Mouse (Mus musculus) T-helper 1 cell (primary cell): ENCODE measurements around the gene Pafah1b2.

Experiments used
- in situ Hi-C: fragments of 300-600 bp; cut with MboI, MseI; formaldehyde crosslinking; loops from one replicate; pipeline ENCODE4 v1.15.1; 2025; ENCODE audit warnings: high pct_unique_total_duplicates

The Pafah1b2 gene

DNA sequence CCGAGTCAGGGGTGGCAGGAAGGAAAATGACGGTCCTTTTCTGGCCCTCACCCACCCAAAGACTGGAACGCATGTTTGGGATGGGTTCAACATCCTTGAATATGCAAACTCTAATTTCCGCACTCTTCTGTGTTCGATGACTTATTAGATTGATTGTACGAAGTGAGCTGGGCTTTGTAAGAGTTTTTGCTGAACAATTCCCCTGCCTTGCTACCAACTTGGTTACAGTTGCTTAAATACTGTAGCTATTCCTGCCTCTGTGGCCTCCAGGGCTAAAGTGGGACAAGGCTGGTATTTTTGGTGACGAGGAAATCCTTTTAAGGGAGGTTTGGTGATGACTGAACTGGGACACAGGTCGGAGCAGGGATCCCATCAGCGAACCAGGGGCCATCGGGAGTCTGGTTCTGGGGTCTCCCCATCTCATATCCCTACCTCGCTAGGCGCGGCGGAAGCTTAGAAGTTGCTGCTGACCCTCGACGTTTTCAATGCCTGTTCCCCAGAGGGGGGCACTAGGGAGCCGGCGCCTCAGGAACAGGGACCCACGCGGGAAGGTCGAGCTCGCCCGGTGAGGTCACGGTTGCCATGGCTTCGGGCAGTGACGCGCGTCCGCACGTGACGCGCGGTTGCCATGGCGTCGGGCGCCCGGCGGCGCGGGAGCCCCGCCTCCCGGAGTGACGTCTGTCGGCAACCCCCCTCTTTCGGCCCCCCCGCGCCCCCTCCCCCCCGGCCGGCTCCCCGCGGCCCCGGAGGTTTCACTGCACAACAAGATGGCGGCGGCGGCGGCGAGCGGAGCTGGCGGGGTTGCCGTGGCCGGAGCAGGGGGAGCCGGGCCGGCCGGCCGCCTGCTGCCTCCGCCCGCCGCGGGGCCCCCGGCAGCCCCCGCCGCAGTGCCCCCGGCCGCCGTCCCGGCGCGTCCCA lies at the start of gene Pafah1b2, which contains the start of gene Sik3:
Pafah1b2 (minus strand) TSS at position 600 of the 918 bp plus-strand sequence.
Sik3 (plus strand) TSS at position 730 of the 918 bp plus-strand sequence.
- in situ Hi-C loops, result no loop called here

DNA sequence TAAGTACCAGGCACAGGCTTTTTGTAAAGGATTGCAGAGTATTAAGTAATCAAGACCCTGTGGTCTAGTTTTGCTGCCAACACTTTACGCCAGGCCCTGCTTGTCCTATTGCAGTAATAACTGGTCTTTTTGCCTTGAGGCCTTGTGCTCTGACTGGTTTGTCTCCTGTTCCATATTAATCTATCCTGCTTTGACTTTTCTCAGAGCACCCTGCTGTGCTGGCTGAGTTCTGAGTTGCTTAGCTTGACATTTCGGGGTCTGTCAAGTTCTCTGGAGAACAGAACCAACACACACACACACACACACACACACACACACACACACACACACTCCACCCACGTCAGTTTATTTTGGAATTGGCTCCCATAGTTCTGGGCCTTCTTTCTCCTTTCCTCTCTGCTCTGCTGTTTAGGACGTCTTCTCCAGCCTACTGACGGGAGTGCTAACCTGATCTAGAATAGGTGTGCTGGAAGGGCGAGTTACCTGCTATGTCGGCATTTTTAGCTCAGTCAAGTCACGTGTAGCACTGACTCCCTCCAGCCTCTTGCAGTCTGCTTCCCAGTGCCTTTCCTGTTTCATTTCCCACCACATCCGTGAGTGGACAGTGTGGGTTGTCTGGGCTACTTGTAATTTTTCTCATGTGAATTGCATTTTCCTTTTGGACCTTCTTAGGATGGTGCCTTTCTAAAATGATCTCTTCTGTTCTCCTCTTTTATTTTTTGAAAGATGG lies 49.4 kb upstream of the Pafah1b2 start:
- in situ Hi-C loops, result loop anchor here (25.0 kb wide), 1 partner anchor 775 kb away; no protein-coding TSS in a partner anchor

DNA sequence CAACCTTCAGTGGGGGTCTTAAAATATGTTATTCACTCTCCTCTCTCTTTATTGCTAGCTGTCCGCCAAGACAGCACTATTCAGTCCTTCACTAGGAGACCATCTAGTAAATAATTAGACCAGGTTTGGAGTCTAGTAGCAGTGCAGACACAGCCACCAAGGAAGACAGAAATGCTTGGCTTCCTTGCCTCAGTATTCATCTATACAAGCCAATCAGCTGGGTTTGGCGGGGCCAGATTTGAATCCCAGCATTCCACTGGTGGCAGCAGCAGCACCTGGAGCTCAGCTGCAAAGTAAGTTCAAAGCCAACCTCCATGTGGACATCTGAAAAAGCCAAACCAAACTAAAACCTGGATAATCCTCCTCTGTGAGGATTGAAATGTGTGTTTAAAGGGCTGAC lies 47.8 kb upstream of the Pafah1b2 start:
- in situ Hi-C loops, result loop anchor here (25.0 kb wide), 1 partner anchor 773 kb away; no protein-coding TSS in a partner anchor

DNA sequence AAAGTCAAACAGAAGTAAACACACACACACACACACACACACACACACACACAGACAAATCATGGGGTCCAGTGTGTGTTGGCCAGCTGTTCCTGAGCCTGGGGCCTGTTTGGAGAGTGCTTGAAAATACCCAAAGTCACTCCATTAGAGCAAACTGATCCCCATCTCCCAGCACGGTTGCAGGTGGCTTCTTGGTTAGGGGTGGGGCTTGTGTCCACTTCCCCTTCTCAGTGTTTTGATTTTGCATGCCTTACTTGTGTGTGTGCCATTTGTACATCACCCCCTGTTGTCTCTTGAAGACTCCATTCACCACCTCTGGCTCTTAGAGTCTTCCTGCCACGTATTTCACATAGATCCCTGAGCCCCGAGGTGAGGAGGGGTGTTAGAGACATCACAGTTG lies 45.6 kb upstream of the Pafah1b2 start:
- in situ Hi-C loops, result loop anchor here (25.0 kb wide), 1 partner anchor 771 kb away; no protein-coding TSS in a partner anchor

DNA sequence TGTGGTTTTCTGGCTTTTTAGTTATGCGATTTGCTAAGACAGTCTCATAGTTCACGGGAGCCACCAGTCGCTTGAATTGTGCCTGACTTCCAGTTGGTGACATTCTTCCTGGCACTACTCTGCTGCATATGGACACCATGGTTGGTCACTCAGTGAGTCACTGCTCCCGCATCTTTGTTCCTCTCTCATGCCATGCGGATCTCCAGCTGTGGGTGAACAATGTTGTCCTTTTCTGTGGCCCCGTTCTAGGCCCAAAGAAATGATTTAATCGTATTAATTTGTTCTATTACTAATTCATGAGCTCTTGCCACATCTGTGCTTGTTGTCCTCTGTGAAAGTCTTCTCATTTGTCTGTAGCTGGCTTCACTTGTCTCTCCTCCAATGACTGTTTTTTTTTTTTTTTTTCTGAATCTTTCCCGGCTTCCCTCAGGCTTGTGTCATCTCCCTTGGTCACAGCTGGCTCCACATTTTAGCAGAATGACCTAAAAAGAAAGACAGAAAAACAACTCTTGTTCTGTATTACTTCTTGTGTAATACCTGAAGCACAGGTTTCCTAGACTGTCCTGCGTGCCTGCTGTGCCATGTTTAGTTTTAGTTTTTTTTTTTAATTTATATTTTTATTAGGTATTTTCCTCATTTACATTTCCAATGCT lies 40.6 kb upstream of the Pafah1b2 start:
- in situ Hi-C loops, result loop anchor here (25.0 kb wide), 1 partner anchor 766 kb away; no protein-coding TSS in a partner anchor

DNA sequence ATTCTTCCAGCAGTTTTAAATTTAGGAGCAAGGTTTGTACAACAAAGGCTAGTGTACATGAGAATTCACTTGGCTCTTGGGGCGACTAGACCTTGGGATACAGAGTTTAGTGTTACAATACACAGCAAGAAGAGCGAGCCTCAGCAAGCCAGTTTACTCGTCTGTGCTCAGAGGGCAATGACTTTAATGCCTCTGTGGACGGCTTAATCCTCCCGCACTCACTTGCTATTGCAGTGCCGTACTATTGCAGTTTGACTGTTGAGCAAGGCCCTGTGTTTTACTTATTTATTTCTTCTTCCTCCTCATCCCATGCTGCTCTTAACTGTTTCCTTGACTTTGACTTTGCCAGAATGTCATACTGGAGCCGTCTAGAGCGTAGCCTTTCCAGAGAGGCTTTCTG lies 37.7 kb upstream of the Pafah1b2 start:
- in situ Hi-C loops, result loop anchor here (25.0 kb wide), 1 partner anchor 763 kb away; no protein-coding TSS in a partner anchor

DNA sequence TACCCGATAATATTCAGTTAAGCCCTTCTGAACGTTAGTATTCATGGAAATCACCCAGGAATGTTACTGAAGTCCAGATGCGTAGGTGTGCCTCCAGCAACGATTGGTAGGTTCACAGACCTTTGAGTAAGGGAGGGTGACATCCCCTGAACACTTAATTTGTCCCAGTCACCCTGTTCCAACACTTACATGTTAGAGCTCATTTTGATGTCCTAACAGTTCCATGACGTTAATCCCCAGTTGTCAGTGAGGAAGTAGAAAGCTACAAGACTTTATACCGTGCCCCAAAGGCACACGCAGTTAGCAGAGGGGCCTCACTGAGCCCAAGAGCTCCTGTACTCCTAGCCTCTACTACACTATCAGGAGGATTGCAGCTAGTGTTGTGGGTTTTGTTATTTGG lies 37.0 kb upstream of the Pafah1b2 start:
- in situ Hi-C loops, result no loop called here

DNA sequence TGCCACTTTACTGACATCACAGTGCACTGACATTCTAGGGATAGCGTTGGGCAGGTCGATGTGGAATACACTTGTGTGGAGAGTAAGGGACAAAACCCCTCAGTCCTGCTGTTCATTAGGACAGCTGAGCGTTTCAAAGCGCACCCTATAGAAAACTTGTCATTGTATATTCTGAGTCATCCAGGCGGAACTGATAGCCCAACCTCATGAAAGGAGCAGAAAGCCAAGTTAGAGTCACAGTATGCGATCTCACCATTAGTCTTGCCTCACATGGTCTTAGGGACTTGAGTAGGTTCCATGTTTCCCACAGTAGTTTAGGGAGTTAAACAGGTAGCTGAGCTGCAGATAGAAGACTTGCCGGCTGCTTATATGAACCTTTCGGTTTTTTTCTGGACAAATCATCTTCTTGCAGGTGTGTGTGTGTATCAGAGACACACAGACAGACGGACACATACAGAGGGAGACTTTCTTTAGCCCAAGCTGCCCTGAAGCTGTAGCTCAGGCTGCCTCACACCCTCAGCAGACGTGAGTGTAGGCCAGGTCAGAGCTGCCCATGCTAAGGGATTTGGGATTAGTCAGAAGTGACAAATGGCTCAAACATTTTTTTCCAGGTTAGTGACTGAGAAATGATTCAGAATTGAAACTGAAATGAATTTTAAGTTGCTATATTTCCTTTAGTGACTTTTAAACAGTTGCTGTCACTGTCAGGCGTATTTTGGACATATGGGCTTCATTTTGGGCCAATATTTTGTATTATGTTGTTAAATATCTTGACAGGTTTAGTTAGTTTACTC lies 34.4 kb upstream of the Pafah1b2 start:
- in situ Hi-C loops, result no loop called here

DNA sequence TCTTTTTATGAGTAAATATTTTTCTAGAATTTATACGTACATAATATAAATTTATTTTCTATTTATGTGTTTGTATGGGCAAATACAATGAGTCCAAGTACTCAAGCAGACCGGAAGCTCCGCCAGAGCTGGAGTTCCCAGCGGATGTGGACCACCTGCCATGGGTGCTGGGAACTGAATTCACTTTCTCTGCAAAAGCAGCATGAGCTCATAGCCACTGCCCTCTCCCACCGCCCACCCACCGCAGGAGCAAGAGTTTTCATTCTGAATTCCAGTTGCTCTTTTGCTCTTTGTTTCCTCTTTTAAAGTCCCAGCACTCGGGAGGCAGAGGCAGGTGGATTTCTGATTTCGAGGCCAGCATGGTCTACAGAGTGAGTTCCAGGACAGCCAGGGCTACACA lies 31.1 kb upstream of the Pafah1b2 start:
- in situ Hi-C loops, result no loop called here

DNA sequence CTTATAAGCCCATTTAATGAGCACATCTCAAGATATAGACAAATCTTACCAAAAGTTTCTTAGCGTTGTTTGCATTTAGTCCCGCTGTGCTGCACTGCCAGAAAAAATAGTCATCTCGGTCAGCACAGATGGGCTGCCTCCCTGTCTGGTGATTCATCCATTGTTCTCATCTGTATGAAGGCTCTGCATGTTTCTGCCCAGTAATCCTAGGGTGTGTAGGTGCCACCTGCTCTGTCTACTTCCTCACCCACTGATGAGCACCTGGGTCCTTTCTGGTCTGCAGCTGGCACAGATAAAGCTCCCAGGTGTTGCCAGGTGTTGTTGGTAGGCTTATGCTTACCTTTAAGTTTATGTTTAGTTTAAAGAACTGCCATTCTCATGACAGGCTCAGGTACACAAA lies 29.9 kb upstream of the Pafah1b2 start:
- in situ Hi-C loops, result no loop called here

DNA sequence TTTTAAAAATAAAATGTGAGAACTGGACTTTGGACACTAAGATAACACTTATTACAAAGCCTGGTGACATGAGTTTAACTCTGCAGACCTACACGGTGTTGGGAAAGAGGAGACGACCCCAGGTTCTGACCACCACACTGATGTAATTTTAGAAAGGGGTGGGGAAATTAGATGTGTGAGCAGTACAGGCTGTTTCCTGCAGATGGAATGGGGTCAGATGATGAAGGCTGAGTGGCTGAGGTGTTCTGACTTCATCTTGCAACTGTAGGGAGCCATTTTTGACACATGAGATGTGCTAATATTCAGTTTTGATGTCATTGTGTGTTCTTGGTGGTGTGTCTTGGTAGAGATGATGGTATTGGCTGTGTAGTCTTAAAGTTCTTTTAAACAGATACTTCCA lies 28.7 kb upstream of the Pafah1b2 start:
- in situ Hi-C loops, result no loop called here

DNA sequence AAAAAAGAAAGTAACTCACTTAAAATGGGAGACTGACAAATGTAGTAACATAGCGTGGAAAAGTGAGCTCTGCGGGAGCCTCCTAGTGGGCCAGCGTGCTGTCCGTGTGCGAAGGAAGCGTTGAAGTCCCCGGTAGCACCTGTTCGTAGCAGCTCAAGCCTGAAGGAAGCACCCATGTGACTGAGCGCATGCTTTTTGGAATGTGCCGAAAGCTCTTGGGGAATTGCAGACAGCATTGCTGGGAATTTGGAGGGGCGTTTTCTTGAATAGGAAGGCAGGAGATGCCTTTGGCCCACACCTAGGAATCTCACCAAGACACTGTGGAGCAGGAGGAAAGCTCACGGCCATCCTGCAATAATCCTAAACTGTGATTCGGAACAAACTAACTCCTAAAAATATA lies 26.3 kb upstream of the Pafah1b2 start:
- in situ Hi-C loops, result no loop called here

DNA sequence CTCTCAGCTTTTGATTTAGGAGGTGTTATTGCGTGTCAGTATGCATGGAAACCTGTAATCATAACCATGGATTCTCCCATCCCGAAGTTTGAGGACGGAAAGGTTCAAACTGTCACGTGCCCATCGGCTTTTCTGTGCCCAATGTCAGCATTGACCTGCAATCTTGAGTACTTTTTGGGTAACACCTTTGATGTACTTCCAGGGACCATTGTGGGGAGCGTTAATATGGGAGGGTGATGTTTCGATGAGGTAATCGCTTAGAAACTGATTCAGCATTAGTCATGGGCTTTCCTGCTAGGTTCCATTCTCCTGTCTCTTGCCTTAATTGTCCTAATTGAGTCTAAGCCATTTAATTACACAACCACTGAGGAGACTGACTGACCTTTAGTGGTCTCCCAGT lies 24.4 kb upstream of the Pafah1b2 start:
- in situ Hi-C loops, result no loop called here

DNA sequence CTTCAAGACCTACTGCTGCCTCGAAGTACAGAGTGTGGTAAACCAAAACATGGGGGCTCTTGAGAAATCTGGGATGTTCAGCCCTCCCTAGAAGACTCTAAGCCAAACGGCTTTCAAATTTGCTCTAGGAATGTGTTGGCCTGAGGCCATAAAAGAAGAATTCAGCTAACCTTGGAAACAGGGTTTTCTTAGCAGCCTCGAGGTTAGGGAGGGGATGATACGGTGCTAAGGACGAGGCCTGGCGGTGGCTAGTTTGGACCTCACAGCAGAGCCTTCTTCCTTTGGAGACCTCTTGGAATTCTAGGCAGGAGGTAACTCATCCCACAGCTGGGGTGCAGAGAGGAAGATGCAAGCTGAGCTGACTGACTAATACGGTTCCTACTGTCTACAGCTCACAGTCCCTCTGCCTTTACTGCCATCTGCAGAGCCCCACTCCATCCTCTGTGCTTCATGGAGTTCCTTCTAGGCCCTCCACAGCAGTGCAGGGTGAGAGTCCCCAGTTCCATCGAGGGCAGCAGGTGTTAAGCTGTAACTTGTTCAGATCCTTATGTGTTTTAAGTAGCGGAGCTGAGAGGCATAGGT lies 22.9 kb upstream of the Pafah1b2 start:
- in situ Hi-C loops, result no loop called here

DNA sequence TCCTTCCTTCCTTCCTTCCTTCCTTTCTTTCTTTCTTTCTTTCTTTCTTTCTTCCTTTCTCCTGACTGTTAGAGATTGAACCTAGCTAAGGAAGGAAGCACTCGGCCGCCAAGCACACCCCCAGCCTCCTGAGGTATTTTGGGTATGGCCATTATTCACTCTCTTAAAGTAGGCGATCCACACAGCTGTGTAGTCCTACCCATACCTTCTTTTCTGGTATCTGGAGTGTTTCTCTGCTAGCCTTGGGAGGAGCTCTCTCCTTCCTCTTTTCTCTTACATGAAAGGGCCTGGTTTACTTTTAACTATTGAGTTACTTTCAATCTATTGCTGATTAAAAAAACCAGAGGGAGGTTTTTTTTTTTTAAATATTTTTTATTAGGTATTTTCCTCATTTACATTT lies 21.4 kb upstream of the Pafah1b2 start:
- in situ Hi-C loops, result no loop called here

DNA sequence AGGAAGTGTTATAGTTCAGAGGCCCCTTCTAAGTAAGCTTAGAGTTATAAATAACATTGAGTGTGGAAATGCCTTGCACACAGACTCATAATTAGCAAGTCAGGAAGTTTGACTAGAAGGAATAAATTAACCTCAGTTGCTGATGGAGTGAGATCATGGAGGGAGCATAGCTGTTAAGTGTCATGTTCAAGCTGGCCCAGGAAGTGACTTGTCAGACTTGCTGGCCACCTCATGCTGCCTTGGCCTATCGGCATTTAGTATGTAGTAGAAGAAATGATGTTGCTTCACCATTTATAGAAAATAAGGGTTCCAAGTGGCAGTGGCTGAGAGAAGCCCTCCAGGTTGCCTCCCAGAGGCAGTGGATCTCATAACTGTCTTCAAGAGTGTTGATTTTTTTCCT lies 20.6 kb upstream of the Pafah1b2 start:
- in situ Hi-C loops, result no loop called here

DNA sequence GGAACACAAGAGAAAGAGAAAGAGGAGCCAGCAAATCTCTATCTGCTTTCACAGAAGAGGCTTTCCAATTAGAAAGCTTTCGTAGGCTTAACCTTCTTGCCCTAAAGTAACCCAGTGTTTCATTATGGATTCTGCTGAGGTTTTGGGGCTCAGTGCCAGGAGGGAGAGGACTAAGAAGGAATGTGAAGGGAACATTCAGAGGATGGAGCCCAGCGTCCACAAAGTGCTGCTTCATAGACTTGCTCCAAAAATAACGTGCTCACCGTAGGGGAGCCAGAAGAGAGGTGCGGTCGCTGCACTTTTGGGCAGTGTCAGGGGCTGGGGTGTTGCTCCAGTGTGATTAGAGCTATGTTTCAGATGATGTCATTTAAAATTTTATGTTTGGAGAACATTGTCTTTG lies 19.7 kb upstream of the Pafah1b2 start:
- in situ Hi-C loops, result no loop called here

DNA sequence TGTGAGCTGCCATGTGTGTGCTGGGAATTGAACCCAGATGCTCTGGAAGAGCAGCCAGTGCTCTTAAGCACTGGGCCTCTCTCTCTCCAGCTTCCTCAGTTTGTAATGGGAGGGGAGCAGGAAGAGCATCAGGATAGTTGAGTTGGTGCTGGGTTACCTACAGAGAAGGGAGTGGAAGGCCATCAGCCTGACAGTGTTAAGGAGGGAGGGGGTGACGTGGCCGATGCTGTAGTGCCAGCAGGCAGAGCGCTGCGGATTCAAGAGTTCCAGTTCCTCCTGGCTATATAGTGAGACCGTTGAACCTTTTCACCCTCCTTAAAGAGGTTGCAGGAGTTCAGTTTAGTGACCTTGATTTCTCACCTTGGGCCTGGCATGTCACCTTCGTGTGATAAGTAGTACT lies 18.5 kb upstream of the Pafah1b2 start:
- in situ Hi-C loops, result no loop called here

DNA sequence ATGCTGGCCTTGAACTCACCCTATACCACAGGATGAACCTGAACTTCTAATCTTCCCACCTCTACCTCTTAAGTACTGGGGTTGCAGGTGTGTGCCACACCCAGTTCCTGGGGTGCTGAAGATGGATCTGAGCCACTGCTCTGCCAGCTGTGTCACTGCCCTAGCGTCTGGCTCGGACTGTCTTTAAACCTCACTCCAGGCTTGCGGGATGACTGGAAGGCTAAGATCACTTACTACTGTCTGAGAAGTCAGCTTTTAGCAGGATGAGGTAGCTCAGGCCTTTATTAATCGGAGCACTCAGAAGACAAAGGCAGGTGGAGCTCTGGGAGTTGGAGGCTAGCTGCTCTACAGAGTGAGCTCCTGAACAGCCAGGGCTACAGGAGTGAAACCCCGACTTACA lies 17.7 kb upstream of the Pafah1b2 start:
- in situ Hi-C loops, result no loop called here

DNA sequence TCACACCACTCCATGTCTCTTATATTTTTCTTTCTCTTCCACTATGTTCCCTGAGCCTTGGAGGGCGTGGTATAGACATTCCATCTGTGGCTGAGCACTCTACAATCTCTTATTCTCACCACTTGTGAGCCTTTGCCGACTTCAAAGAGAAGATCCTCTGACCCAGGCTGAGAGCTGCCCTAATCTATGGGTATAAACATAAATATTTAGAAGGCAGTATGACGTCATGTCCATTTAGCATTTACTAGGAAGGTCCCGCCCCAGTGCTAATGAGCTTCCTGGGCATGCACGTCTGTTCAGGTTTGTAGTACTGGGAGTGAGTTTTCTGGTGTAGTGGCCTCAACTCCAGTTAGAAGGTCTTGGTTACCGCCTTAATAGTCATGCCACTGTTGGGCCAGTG lies 17.0 kb upstream of the Pafah1b2 start:
- in situ Hi-C loops, result no loop called here

DNA sequence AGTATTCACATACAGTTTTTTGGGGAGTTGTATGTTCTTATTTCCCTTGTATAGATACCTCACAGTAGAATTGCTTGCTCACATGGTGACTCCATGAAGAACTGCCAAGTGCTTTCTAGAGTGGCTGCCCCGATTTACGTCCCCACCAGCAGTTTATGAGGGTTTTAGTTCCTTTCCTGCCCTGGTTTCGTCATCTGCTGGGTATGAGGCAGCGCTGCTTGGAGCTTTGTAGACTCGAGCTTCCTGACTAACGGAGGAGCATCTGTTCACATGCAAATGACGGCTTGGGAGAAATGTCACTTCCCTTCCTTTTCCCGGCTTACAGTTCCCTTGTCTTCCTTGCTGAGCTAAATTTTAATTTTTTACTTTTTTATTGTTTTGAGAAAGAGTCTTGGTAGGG lies 15.5 kb upstream of the Pafah1b2 start:
- in situ Hi-C loops, result no loop called here
